Mouse (Mus musculus) heart, adult 18-20 months (tissue): ENCODE measurements around the gene Trim56. TPM values are rescaled to one million over a fixed set of nuclear protein-coding genes. Genes with fewer than 3 reads are reported as not detected.

Experiments
- DNase-seq, 2 experiments: peaks; one replicate each; pipeline ENCODE4 v3.0.0; 2021 to 2022; ENCODE audit warnings: mixed read lengths in 1 of 2
- total RNA-seq, 2 experiments: library from RNA; stranded (reverse); gene quantifications; 2 replicates each; pipeline ENCODE4 v1.2.3; 2021

Gene Trim56
- total RNA-seq, 2 experiments from 2014 or later = 19.0 to 21.5 TPM

DNA sequence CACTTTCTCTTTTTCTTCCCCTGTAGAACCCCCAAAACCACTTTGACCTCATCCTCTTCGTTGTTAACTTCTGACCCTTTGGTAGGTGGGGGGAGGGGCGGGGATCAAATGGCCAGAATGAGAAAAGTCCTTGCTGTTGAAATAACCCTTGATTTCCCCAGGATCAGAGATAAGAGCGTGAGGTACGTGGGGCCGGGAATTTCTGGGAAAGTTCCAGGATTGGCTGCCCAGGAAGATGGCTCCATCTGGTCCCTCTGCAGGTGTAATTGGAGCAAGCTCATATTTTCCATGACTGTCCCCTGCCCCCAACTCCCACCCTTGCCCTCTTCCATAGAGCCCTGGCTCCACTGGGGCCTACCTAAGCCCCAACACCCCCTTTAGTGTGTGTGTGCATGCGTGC, 40.3 kb downstream of the Trim56 start:
- peak in 1 of 2 experiments; percentile 23 for DNase-seq

DNA sequence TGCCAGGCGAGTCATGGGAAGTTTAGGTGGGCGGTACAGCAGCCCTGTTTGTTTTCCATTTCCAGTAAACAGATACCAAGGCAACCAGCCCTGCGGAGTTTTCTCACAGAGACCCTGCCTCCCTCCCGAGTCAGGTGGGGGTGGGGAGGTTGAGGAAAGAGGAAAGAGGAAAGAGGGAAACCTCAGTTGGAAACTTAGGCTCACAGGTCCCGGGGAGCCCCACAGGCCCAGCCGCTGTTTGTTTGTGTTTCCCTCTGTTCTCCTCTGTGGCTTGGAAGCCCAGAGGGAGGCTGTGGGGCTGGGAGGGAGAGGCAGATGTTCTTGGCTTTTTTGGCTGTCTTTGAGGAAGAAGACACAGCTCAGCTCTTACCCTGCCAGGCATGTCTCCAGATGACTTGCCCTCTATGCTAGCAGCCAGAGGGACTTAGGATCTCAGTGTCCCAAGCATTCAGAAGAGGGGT, 41.8 kb downstream of the Trim56 start:
- peak; percentile 67 to 78 for DNase-seq

DNA sequence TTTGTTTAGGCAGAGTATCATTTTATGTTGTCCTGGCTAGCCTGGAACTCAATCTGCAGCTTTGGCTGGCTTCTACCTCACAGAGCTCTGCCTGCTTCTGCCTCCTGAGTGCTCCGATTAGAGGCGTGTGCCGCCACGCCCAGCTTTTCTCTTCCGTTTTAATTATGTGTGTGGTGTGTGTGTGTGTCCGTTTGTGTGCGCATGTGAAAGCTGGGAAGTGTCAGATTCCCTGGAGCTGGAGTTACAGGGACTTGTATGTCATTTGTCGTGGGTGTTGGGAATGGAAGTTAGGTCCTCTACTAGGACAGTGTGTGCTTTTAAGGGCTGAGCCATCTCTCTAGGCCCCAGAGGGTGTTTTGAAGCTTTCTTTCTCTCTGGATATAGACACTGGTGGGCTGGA, 42.9 kb downstream of the Trim56 start:
- DNase-seq = peak in 1 of 2 experiments; percentile 37

DNA sequence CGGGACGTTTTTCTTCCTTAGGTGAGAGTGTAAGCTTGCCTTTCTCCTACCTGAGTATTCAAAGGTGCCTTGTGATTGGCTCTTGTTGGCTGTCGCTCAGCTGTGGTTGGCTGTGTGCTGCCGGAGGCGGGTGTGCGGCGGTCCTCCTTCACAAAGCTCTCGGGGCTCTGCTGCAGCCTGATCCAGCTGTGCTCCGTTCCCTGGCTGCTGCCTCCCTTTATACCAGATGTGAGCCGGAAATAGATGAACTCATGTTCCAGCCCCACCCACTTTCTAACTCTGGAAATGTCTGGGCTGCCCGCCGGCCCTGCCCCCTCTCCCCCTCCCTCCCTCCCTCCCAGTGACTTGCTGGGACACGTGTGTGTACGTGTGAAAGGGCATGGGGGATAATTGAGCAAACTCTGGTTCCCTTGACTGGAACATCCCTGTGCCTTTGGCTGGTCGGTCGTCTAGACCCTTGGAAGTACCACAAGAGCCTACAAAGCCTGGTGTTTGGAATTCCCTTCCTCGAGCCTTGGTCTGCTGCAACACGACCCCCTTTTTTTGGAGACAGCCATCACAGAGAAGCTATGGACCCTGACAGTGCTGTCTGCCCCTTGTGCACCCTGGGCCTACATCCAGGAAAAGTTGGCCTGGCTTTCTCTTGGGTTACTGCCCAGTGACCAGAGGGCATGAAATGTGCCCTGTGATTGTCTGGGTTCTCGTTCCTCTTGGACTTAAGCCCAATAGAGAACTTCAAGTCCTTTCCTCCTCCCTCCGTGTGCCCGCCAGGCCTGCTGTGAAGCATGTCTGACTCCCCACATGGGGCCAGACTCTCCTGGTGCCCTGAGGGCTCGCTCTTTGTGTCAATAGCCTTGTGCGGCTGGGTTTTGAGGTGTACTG, 43.7 kb downstream of the Trim56 start, which contains the start of gene Serpine1:
Serpine1 (minus strand) TSS at position 190 of the 882 bp plus-strand sequence.
- DNase-seq = peak; percentile 92 to 96

DNA sequence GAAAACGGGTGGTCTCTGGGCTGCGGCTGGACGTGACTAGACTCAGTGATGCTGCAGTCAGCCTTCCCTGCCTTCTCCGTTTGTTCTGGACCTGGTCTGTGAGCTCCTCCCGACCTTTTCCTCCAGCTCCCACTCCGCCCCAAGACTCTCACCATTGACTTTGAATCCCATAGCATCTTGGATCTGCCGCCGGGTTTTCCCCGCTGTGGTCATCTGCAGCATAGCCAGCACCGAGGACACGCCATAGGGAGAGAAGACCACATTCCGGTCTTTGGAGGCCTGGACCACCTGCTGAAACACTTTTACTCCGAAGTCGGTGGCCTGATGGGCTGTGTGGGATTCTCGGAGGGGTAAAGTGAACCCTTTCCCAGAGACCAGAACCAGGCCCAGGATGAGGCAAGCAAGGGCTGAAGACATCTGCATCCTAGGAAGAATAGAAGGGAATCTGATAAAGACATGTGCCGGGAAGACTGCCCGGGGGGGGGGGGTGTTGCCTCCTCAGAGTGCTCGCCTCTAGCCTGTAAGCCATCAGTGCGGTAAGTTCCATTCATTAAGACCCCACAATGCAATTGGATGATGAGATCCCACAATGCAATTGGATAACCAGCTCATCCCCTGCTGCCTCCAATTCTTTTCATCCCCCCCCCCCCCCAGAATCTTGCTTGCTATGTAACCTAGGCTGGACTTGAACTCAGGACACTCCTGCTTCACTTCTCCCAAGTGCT, 45.0 kb downstream of the Trim56 start:
- DNase-seq = no peak

DNA sequence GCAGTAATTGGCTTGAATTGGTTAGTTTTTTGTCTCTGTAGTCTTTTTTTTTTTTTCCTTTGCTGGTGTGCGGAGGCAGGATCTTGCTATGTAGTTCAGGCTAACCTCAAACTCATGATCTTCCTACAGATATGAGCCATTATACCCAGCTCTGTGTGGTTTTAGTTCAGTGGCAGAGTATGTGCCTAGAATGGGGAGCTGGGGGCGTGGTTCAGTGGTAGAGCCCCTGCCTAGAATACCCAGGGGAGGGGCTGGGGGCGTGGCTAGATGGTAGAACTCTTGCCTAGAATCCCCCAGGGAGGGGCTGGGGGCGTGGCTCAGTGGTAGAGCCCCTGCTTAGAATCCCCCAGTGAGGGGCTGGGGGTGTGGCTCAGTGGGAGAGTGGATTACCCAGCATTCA, 47.3 kb downstream of the Trim56 start:
- no peak for DNase-seq

DNA sequence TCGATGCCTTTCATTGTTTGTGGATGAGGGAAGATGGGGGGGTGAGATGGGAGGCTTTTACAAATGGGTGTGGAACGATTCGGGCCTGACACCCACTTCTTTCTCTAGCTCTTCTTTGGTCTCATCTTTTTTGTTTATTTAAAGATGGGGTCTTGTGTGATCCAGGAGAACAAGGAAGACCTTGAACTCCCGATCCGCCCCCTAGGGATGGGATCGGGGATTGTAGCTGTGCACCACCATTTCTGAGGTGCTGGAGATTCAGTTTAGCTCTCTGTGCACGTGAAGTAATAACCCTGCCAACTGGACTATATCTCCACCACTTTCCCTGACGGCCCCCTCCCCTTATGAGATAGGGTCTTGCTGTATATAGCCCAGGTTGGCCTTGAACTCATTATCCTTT, 50.1 kb downstream of the Trim56 start:
- no peak for DNase-seq

DNA sequence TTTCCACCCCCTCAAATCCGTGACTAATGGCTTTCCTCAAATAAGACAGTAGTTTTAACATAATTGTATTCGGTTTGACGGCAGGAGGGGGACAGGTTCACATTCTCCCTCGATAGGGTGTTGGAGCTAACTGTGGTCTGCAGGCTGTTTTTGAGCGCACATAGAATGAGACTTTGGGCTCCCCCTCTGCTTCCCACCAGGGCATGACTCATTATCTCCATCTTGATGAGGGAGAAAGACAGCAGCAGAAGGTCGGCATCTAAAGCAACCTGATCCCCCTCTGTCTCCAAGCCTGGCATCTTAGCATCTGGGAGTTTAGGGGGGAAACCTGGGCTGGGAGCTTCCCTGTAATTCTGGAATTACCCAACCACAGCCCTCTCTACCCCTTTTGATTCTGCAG, 50.6 kb downstream of the Trim56 start:
- no peak for DNase-seq

DNA sequence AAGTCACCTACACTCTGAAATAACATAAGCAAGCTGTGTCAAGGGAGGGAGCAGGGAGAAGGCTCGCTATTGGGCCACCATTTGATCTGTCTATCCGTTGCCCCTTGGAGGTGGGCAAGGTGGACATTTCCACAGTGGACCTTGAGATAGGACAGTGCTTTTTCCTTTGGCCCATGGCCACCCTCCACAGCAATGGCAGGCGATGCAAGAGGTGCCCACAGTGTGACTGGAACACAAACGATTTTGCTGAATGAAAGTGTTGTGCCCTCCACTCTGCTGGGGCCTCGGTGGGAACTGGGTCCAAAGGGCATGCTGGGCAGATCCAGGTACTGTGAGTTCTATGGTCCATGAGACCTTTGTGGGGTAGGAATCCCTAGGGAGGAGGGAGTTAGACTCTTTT, 53.4 kb downstream of the Trim56 start:
- no peak for DNase-seq

DNA sequence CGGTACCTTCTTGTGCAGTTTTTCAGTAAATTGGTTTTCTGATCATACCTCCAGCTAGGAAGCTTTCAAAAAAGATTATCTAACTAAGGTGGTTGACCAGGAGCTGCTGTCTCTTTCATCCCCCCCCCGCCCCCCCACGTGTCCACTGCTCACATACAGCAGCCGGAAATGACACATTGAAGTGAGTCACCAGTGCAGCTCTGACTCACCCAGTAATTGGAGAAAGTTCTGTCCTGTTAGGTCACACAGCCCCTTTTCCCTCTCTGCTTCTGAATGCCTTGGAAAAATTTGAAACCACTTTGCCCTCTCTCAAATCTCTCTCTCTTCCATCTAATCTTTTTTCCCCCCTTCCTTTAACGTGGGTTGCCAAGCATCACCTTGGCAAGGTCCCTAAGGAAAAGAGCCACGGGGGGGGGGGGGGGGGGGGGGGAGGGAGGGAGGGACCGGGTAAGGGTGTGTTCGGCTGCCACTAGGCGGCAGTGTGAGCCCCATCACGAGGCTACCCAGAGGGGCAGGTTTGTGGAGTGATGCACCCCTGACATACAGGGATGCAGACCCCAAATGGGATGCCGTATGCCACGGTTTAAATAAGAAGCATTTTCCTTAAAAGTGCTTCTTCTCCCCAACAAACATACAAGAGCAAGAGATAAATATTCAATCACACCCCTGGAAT, 54.1 kb downstream of the Trim56 start:
- DNase-seq = peak; percentile 63 to 80

Other genes with a start within 250 kb of the Trim56 start
- not detected for gene Col26a1, start 233.0 kb downstream of the Trim56 start, total RNA-seq
- 10 to 100 TPM in 1 of 2 experiments, 1 to 10 TPM in 1; 8.9 to 10.0 TPM for gene Ift22, start 208.1 kb downstream of the Trim56 start, total RNA-seq
- 100 to 1,000 TPM; 190 to 205 TPM for gene Fis1, start 162.9 kb downstream of the Trim56 start, total RNA-seq
- 1 to 10 TPM; 5.1 to 8.4 TPM for gene Cldn15, start 149.6 kb downstream of the Trim56 start, total RNA-seq
- 10 to 100 TPM; 33.2 to 35.8 TPM for gene Plod3, start 129.2 kb downstream of the Trim56 start, total RNA-seq
- 10 to 100 TPM; 62.6 to 67.4 TPM for gene Znhit1, start 128.2 kb downstream of the Trim56 start, total RNA-seq
- not detected for gene Vgf, start 89.8 kb downstream of the Trim56 start, total RNA-seq
- 10 to 100 TPM; 37.5 to 40.2 TPM for gene Ap1s1, start 70.1 kb downstream of the Trim56 start, total RNA-seq
- 10 to 100 TPM; 18.4 to 33.2 TPM for gene Serpine1, start 43.9 kb downstream of the Trim56 start, total RNA-seq
- gene Muc3, start 33.1 kb upstream of the Trim56 start, total RNA-seq = not detected
- gene Muc3a, start 96.2 kb upstream of the Trim56 start, total RNA-seq = under 1 TPM; 0.33 to 0.40 TPM
- gene Ache, start 171.3 kb upstream of the Trim56 start, total RNA-seq = 1 to 10 TPM; 1.8 to 2.6 TPM
- gene Ufsp1, start 178.4 kb upstream of the Trim56 start, total RNA-seq = 10 to 100 TPM in 1 of 2 experiments, 1 to 10 TPM in 1; 8.1 to 10.7 TPM
- 10 to 100 TPM; 44.4 to 55.6 TPM for gene Srrt, start 191.5 kb upstream of the Trim56 start, total RNA-seq
- gene Trip6, start 198.2 kb upstream of the Trim56 start, total RNA-seq = 10 to 100 TPM; 12.0 to 13.3 TPM
- 1 to 10 TPM; 1.5 to 1.8 TPM for gene Slc12a9, start 217.4 kb upstream of the Trim56 start, total RNA-seq
- 10 to 100 TPM; 37.1 to 38.8 TPM for gene Ephb4, start 233.9 kb upstream of the Trim56 start, total RNA-seq